Mouse (Mus musculus) gastrocnemius, adult 8-10 months (tissue): Measurements from ENCODE around the gene Oxsr1. TPM values are rescaled to one million over a fixed set of nuclear protein-coding genes. Genes with fewer than 3 reads are reported as not detected.
"Not testable (repeated sequence)": the region's sequence is repeated elsewhere in the genome, so short reads cannot be mapped to it uniquely, and the experiment has no call there.

ENCODE experiments used
- DNase-seq, 2 experiments: peaks; one replicate each; pipeline ENCODE4 v3.0.0; 2022; ENCODE audit warnings: low spot score in 2 of 2
- total RNA-seq, 4 experiments: library from RNA; stranded (reverse); gene quantifications; 2 replicates each; pipeline ENCODE4 v1.2.4; 2022

The Oxsr1 gene
- total RNA-seq, 4 experiments from 2014 or later: 66.1 to 80.3 (median 73.0) TPM

DNA sequence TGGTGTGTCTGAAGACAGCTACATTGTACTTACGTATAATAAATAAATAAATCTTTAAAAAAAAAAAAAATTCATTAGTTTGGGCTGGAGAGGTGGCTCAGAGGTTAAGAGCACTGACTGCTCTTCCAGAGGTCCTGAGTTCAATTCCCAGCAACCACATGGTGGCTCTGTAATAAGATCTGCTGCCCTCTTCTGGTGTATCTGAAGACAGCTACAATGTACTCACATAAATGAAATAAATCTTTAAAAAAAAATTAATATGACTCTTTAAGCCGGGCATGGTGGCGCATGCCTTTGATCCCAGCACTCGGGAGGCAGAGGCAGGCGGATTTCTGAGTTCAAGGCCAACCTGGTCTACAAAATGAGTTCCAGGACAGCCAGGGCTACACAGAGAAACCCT, 47.4 kb downstream of the Oxsr1 start:
- not testable (repeated sequence) for DNase-seq

DNA sequence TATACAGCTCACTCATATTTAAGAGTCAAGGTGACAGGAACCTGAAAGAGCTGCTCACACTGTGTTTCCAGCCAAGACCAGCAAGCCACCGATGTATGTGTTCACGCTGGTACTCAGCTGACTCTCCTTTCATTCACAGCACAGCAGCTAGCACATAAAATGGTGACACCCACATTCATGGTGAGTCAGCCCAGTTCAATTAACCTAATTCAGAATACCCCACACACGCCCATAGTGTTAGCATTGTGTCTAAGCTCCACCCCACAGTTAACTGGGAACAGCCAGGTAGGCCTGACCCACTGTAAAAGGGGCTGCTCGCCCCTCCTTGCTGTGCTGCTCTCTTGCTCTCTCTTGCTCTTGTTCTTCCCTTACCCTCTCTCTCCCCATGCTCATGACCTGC, 50.7 kb downstream of the Oxsr1 start:
- DNase-seq: no peak

- DNase-seq: no peak
Measured at GRCm38 (mm10) chr9:119268588-119269145, 53.6 kb downstream of the Oxsr1 start.

DNA sequence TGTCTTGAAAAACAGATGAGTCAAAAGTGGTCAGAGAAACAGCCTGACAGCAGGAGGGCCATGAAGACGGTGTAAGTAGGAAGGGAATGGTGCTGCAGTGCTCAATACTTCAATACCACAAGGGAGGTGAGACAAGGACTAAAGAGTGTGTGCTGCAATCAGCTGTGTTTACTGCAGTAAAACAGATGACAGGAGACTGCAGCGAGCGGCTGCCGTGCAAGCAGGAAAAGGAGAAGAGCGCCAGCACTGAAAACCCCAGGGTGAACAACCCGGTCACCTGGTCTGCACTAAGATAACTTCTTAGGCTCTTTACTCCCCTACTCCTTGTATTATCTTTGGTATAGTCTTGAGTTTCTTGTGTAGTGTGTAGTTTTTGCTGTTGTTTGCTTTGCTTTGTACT, 54.1 kb downstream of the Oxsr1 start:
- no peak for DNase-seq

- not testable (repeated sequence) for DNase-seq
Measured at GRCm38 (mm10) chr9:119266121-119266395, 56.2 kb downstream of the Oxsr1 start.

DNA sequence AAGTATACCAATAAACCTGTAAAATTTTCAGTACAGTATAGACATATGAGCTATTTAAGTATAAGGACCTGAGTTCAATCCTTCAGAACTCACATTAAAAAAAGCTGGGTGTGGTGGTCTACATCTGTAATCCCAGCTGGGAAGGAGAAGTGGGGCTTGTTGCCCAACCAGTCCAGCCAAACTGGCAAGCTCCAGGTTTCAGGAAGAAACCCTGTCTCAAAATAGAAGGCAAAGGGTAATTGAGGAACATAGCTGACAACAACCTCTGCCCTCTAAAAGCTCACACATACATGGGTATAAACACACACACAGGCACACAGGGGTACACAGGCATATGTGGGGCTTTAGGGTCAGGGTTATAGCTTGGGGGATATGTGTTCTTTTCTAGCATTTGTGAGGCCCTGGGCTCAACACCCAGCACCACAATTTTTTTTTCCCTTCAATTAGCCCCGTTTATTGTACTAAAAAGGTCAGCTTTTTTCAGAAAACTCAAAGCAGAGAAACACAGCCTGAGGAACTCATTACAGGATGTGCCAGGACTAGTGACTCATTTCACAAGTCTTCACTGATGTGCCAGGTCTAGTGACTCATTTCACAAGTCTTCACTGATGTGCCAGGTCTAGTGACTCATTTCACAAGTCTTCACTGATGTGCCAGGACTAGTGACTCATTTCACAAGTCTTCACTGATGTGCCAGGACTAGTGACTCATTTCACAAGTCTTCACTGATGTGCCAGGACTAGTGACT, 56.7 kb downstream of the Oxsr1 start:
- not testable (repeated sequence) for DNase-seq

DNA sequence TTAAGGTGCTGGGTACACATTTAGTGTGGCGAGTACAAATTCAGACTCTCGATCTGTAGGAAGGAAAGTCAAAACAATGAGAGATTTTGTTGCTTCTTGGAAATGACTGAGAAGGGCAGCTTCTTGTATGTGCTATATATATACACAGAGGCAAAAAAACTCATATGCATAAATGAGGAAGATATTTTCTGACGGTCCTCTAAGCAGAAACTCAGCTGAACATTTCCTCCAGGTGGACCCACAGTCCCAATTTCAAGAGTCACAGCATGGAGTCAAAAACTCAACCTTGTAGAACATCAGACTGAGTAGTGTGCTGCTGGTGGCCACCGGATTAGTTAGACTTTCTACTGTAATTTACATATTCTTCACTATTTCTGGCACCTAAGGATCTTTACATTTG, 59.2 kb downstream of the Oxsr1 start:
- no peak for DNase-seq

- no peak for DNase-seq
Measured at GRCm38 (mm10) chr9:119260825-119261224, 61.4 kb downstream of the Oxsr1 start.

DNA sequence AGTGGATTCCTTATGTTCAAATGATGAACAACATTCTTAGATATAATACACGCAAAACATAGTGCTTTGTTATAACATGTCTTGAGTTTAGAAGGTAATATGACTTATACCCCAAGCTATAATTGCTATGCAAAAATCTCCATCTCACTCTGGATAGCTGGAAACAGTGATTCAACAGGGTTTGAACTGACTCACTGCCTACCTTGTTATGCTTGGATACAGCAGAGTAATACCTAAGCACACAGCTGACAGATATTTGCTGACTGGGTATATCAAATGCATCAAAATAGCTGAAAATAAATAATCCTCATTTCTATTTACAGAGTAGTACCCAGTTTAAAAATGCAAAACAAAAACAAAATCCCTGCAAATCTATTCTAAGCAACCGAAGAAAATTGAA, 63.4 kb downstream of the Oxsr1 start:
- no peak for DNase-seq

DNA sequence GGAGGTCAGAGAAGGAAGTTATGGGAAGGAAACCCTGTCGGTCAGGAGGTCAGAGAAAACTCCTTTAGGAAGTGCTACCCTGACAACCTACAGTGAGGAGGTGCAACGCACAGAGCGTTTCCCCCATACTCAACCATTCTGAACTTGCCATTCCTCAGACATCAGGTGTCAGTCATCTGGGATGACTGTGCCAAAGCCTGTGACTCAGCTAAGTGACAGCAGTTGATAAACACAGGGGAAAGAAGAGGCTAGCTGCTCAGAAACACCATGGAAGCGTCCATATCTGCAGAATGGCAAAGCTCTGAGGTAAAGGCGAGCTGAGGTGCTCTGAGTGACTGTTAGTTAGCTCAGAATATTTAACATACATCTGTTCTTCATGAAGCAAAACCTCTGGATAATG, 64.1 kb downstream of the Oxsr1 start:
- DNase-seq: no peak

DNA sequence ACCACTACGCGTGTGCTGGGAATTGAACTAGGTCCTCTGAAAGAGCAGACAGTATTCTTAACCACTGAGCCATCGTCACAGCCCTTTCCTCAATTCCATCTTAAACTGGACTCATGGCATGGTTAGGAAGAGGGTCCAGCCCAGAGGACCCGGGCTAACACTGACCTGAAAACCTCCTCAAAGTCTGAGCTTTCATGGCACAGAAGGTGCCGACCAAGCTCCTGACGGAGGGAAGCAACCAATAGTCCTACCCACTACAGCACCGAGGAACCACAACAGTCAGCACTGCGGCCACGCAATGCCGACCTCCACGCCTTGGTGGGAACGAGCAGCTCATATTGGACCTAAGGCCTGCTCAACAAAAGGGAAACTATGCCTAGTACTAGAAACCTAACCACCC, 66.1 kb downstream of the Oxsr1 start:
- DNase-seq: no peak

GRCm38 (mm10) chr9:119255096-119255495, 67.1 kb downstream of the Oxsr1 start:
- DNase-seq: no peak

DNA sequence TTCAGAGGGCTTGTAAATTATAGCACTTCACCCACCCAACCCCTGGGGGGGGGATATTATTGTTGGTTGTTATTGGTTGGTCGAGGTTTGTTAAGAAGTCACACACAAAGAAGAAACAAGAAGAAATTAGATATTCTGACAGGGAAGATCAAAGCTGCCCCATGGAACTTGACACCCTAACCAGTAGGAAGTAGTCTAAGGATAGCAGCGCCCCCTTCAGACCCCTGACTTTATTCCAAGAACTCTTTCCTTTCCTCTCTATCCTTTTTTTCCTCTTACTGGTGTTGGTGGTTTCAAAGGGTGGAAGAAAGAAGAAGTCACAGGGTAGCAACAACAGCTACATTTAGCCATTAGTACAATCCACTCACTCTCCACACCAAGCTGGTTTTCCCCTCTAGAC, 68.0 kb downstream of the Oxsr1 start:
- DNase-seq: no peak

DNA sequence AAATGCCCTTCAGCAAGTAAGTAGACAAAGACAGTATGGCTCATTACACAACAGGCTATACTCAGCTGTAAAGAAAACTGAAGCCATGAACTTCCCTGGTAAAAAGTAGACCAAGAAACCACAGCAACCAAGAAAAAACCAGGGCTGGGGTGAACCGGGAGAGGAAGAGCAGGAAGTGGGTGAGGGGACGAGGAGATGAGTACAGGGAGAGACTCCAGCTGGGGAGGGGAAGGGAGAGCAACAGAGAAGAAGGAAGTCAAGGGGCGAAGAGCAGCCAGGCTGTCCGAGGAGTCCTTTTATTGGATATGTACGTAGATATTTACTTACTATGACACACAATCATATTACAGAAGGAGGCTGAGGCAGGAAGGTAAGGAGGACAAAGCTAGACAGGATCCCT, 74.2 kb downstream of the Oxsr1 start:
- DNase-seq: no peak

- DNase-seq: peak in 1 of 2 experiments; percentile 40
Measured at GRCm38 (mm10) chr9:119246826-119247225, 75.4 kb downstream of the Oxsr1 start.

DNA sequence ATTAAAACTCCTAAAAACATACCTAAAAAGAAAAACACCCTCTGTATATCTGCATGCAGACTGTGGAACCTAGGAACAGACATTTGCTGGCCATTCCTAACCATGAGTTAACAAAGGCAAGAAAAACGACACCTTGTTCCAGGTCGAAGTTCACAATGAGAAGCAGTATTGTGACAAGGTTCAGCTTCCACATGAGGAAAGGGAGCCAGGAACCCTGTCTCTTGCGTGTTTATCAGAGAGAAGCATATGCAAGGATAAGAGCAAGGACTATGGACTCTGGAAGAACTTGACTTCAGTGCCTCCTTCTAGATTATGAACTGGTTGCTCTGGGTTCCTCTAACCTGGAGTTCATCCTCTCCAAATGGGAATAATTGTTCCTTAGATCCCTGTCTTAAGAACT, 78.2 kb downstream of the Oxsr1 start:
- DNase-seq: no peak

GRCm38 (mm10) chr9:119241169-119241865, 80.9 kb downstream of the Oxsr1 start:
- no peak for DNase-seq

DNA sequence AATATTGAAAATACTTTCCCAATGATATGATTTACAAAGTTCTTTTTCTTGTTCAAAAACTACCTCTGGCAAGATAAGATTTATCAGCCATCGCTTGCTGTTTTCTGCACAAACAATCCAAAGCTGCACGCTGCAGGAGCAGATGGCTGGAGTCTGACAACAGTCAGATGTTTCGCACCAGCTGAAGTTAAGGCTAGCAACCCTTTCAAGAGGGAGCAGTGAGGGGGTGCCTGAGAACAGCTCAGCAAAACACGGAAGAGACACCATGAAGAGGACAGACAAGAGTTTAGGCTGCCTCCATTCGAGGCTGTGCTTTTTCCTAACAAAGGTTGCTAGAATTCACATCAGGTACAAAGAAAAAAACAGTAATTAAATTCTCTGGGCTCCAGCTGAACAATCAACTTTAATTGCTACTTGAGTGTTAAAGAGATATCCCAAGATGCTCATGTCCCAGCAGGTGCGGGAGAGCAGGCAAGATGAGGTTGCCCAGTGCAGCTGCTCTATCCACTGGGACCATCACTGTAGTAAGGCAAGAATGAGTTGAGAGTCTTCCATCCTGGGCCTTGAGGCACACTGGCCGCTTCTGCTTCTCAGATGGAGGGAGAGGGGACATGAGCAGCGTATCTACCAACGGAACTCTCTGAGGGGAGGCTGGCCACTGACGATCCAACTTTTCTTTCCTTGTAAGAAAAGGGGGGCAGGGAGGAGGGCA, 81.8 kb downstream of the Oxsr1 start:
- DNase-seq: no peak

GRCm38 (mm10) chr9:119239274-119239673, 83.0 kb downstream of the Oxsr1 start:
- DNase-seq: no peak

- no peak for DNase-seq
Measured at GRCm38 (mm10) chr9:119238796-119239195, 83.4 kb downstream of the Oxsr1 start.

DNA sequence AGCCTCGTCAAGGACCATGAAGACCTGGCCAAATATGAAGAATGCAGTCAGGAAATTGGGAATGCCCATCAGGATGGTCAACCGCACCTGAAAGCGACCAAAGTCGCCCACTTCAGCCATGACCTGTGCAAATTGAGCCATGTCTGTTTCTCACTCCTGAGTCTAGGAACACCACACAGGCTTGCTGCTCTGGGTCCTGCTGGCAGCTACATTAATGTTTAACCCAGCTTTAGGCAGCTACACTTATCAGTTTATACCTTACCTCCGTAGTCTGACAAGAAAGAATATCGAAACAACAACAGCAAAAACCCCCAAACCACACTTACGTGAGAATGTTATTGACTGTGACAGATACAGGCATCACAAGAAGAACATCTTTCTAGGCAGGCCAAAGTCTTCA, 90.7 kb downstream of the Oxsr1 start:
- DNase-seq: no peak

DNA sequence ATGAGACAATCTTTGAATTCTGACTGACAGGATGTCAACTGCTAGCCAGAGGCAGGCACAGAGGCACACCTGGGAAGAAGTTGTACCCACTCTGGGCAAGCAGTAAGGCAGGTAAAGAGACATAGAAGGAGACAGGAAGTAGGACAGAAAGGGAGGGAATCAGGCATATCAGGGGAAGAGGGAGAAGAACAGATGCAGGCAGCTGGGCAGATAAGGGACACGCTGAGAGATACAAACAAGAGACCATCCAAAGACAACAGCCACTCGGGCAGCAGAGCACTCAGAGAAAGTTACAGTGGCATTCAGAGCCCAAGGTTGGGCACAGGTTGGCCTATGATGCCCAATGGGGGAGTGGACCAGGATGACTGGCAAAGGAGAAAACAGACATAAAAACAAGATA, 91.4 kb downstream of the Oxsr1 start:
- no peak for DNase-seq
